Mouse (Mus musculus): Measurements from ENCODE around the gene Mgrn1. TPM values are rescaled to one million over a fixed set of nuclear protein-coding genes. Genes with fewer than 3 reads are reported as not detected.

Mgrn1 gene
- polyA plus RNA-seq, 1 experiment, result 98.3 TPM

GRCm38 (mm10) chr16:4866101-4866695, 19.9 kb upstream of the Mgrn1 start:
- Histone ChIP-seq H3K27ac (ENCODE audit: control insufficient read depth, insufficient read depth, low read length) (no peak overlapping the region), H3K4me3 (ENCODE audit: control insufficient read depth, insufficient read depth, low read length) (no peak overlapping the region), H3K36me3 (ENCODE audit: control insufficient read depth, insufficient read depth, low read length) (no peaks in the 10 kb centered on the region), H3K27me3 (ENCODE audit: control insufficient read depth, insufficient read depth, low read length) (no peaks in the 10 kb centered on the region), H3K4me1 (replicated peaks; ENCODE audit: control insufficient read depth, insufficient read depth, low read length) (peaks cover 2% of the 10 kb centered on the region; the same call in 1 of the 2 replicates)
- TF ChIP-seq CTCF (IDR thresholded peaks at IDR 0.05; ENCODE audit: borderline replicate concordance, control insufficient read depth, extremely low read depth, insufficient read depth, low read length, poor library complexity), result no peak
- DNase-seq, result no peak
- WGBS, result 88% methylated on average over 7 of the region's 7 CpGs

- no peaks in the 10 kb centered on the region for H3K27me3 ChIP-seq (ENCODE audit: control insufficient read depth, insufficient read depth, low read length)
- no peak overlapping the region for H3K27ac ChIP-seq (ENCODE audit: control insufficient read depth, insufficient read depth, low read length)
- no peak overlapping the region for H3K4me3 ChIP-seq (ENCODE audit: control insufficient read depth, insufficient read depth, low read length)
- WGBS, result 79% methylated on average over 5 of the region's 5 CpGs
- TF ChIP-seq POLR2A (IDR thresholded peaks at IDR 0.05; ENCODE audit: control insufficient read depth, extremely low read depth, insufficient read depth, low read length, poor library complexity), result no peak
- no peak for TF ChIP-seq CTCF (IDR thresholded peaks at IDR 0.05; ENCODE audit: borderline replicate concordance, control insufficient read depth, extremely low read depth, insufficient read depth, low read length, poor library complexity)
- H3K4me1 ChIP-seq (replicated peaks; ENCODE audit: control insufficient read depth, insufficient read depth, low read length), result peaks cover 2% of the 10 kb centered on the region; the same call in 1 of the 2 replicates
- DNase-seq, result no peak
- H3K36me3 ChIP-seq (ENCODE audit: control insufficient read depth, insufficient read depth, low read length), result no peaks in the 10 kb centered on the region
Measured at GRCm38 (mm10) chr16:4870490-4870889, 15.6 kb upstream of the Mgrn1 start.

- Histone ChIP-seq H3K27me3 (ENCODE audit: control insufficient read depth, insufficient read depth, low read length) (no peaks in the 10 kb centered on the region), H3K4me3 (ENCODE audit: control insufficient read depth, insufficient read depth, low read length) (no peak overlapping the region), H3K36me3 (ENCODE audit: control insufficient read depth, insufficient read depth, low read length) (no peaks in the 10 kb centered on the region), H3K27ac (ENCODE audit: control insufficient read depth, insufficient read depth, low read length) (no peak overlapping the region), H3K4me1 (replicated peaks; ENCODE audit: control insufficient read depth, insufficient read depth, low read length) (peaks cover 13% of the 10 kb centered on the region)
- TF ChIP-seq POLR2A (IDR thresholded peaks at IDR 0.05; ENCODE audit: control insufficient read depth, extremely low read depth, insufficient read depth, low read length, poor library complexity) (no peak), CTCF (IDR thresholded peaks at IDR 0.05; ENCODE audit: borderline replicate concordance, control insufficient read depth, extremely low read depth, insufficient read depth, low read length, poor library complexity) (no peak)
- DNase-seq, result no peak
- WGBS, result 96% methylated on average over 2 of the region's 2 CpGs
Measured at GRCm38 (mm10) chr16:4871926-4872325, 14.1 kb upstream of the Mgrn1 start.

- Histone ChIP-seq H3K27me3 (ENCODE audit: control insufficient read depth, insufficient read depth, low read length) (no peaks in the 10 kb centered on the region), H3K27ac (ENCODE audit: control insufficient read depth, insufficient read depth, low read length) (no peak overlapping the region), H3K4me1 (replicated peaks; ENCODE audit: control insufficient read depth, insufficient read depth, low read length) (peaks cover 26% of the 10 kb centered on the region), H3K36me3 (ENCODE audit: control insufficient read depth, insufficient read depth, low read length) (no peaks in the 10 kb centered on the region), H3K4me3 (ENCODE audit: control insufficient read depth, insufficient read depth, low read length) (no peak overlapping the region)
- TF ChIP-seq POLR2A (IDR thresholded peaks at IDR 0.05; ENCODE audit: control insufficient read depth, extremely low read depth, insufficient read depth, low read length, poor library complexity) (no peak), CTCF (IDR thresholded peaks at IDR 0.05; ENCODE audit: borderline replicate concordance, control insufficient read depth, extremely low read depth, insufficient read depth, low read length, poor library complexity) (no peak)
- 67% methylated on average over 23 of the region's 23 CpGs for WGBS
- no peak for DNase-seq
Measured at GRCm38 (mm10) chr16:4875198-4876032, 10.6 kb upstream of the Mgrn1 start.

GRCm38 (mm10) chr16:4876033-4876680, 9.9 kb upstream of the Mgrn1 start:
- H3K27ac ChIP-seq (ENCODE audit: control insufficient read depth, insufficient read depth, low read length), result no peak overlapping the region
- peaks cover 30% of the 10 kb centered on the region for H3K4me1 ChIP-seq (replicated peaks; ENCODE audit: control insufficient read depth, insufficient read depth, low read length)
- no peaks in the 10 kb centered on the region for H3K27me3 ChIP-seq (ENCODE audit: control insufficient read depth, insufficient read depth, low read length)
- 75% methylated on average over 8 of the region's 8 CpGs for WGBS
- no peaks in the 10 kb centered on the region for H3K36me3 ChIP-seq (ENCODE audit: control insufficient read depth, insufficient read depth, low read length)
- TF ChIP-seq CTCF (IDR thresholded peaks at IDR 0.05; ENCODE audit: borderline replicate concordance, control insufficient read depth, extremely low read depth, insufficient read depth, low read length, poor library complexity) (no peak), POLR2A (IDR thresholded peaks at IDR 0.05; ENCODE audit: control insufficient read depth, extremely low read depth, insufficient read depth, low read length, poor library complexity) (no peak)
- no peak overlapping the region for H3K4me3 ChIP-seq (ENCODE audit: control insufficient read depth, insufficient read depth, low read length)
- no peak for DNase-seq

GRCm38 (mm10) chr16:4877195-4877594, 8.9 kb upstream of the Mgrn1 start:
- Histone ChIP-seq H3K27ac (ENCODE audit: control insufficient read depth, insufficient read depth, low read length) (no peak overlapping the region), H3K4me3 (ENCODE audit: control insufficient read depth, insufficient read depth, low read length) (no peak overlapping the region), H3K36me3 (ENCODE audit: control insufficient read depth, insufficient read depth, low read length) (no peaks in the 10 kb centered on the region), H3K27me3 (ENCODE audit: control insufficient read depth, insufficient read depth, low read length) (no peaks in the 10 kb centered on the region), H3K4me1 (replicated peaks; ENCODE audit: control insufficient read depth, insufficient read depth, low read length) (peaks cover 34% of the 10 kb centered on the region)
- WGBS, result 56% methylated on average over 4 of the region's 4 CpGs
- DNase-seq, result no peak
- TF ChIP-seq CTCF (IDR thresholded peaks at IDR 0.05; ENCODE audit: borderline replicate concordance, control insufficient read depth, extremely low read depth, insufficient read depth, low read length, poor library complexity) (no peak), POLR2A (IDR thresholded peaks at IDR 0.05; ENCODE audit: control insufficient read depth, extremely low read depth, insufficient read depth, low read length, poor library complexity) (no peak)
